Mouse (Mus musculus): Measurements from ENCODE around the gene Nav2. TPM values are rescaled to one million over a fixed set of nuclear protein-coding genes. Genes with fewer than 3 reads are reported as not detected.
A peak's percentile ranks its signal among the peaks of the same experiment; 100 is the strongest.

The Nav2 gene
- polyA plus RNA-seq, 1 experiment: 51.7 TPM

- Histone ChIP-seq H3K27me3 (ENCODE audit: control insufficient read depth, insufficient read depth, low read length, poor library complexity, severe bottlenecking) (no peaks in the 10 kb centered on the region), H3K4me3 (ENCODE audit: low read depth, low read length) (peak overlapping the region; percentile 49), H3K4me1 (ENCODE audit: control insufficient read depth, insufficient read depth, low read length) (peaks cover 4% of the 10 kb centered on the region), H3K9ac (ENCODE audit: low read depth, poor library complexity, severe bottlenecking) (0 out of 2 replicates have a peak overlapping the region, but pooled peaks have one; percentile 11), H3K9me3 (replicated peaks; ENCODE audit: control insufficient read depth, insufficient read depth, low read length, poor library complexity, severe bottlenecking) (no peaks in the 10 kb centered on the region), H3K36me3 (ENCODE audit: control insufficient read depth, insufficient read depth, low read length, poor library complexity, severe bottlenecking) (no peaks in the 10 kb centered on the region), H3K27ac (ENCODE audit: insufficient read depth, low read length) (peak overlapping the region; percentile 55)
- no peak for TF ChIP-seq POLR2A (IDR thresholded peaks at IDR 0.05; ENCODE audit: insufficient read depth, low read length)
- TF ChIP-seq EP300 (IDR thresholded peaks at IDR 0.05; ENCODE audit: insufficient read depth, low read depth, low read length): no peak
- no peak for TF ChIP-seq CTCF (IDR thresholded peaks at IDR 0.05; ENCODE audit: low read depth, low read length)
Measured at GRCm38 (mm10) chr7:49521976-49522375, 613.5 kb downstream of the Nav2 start.

- TF ChIP-seq CTCF (IDR thresholded peaks at IDR 0.05; ENCODE audit: low read depth, low read length): no peak
- peak; percentile 45; the same call in 1 of the 2 replicates for TF ChIP-seq EP300 (IDR thresholded peaks at IDR 0.05; ENCODE audit: insufficient read depth, low read depth, low read length)
- no peak for TF ChIP-seq POLR2A (IDR thresholded peaks at IDR 0.05; ENCODE audit: insufficient read depth, low read length)
- Histone ChIP-seq H3K36me3 (ENCODE audit: control insufficient read depth, insufficient read depth, low read length, poor library complexity, severe bottlenecking) (no peaks in the 10 kb centered on the region), H3K4me3 (ENCODE audit: low read depth, low read length) (peak overlapping the region; percentile 78), H3K9me3 (replicated peaks; ENCODE audit: control insufficient read depth, insufficient read depth, low read length, poor library complexity, severe bottlenecking) (no peaks in the 10 kb centered on the region), H3K4me1 (ENCODE audit: control insufficient read depth, insufficient read depth, low read length) (peaks cover 4% of the 10 kb centered on the region), H3K27me3 (ENCODE audit: control insufficient read depth, insufficient read depth, low read length, poor library complexity, severe bottlenecking) (no peaks in the 10 kb centered on the region), H3K9ac (ENCODE audit: low read depth, poor library complexity, severe bottlenecking) (0 out of 2 replicates have a peak overlapping the region, but pooled peaks have one; percentile 11), H3K27ac (ENCODE audit: insufficient read depth, low read length) (peak overlapping the region; percentile 55)
Measured at GRCm38 (mm10) chr7:49522411-49523114, 614.0 kb downstream of the Nav2 start.

GRCm38 (mm10) chr7:49523115-49523445 is 614.6 kb downstream of the Nav2 start:
- peak overlapping the region; percentile 78 for H3K4me3 ChIP-seq (ENCODE audit: low read depth, low read length)
- TF ChIP-seq CTCF (IDR thresholded peaks at IDR 0.05; ENCODE audit: low read depth, low read length) (no peak), POLR2A (IDR thresholded peaks at IDR 0.05; ENCODE audit: insufficient read depth, low read length) (no peak)
- H3K9me3 ChIP-seq (replicated peaks; ENCODE audit: control insufficient read depth, insufficient read depth, low read length, poor library complexity, severe bottlenecking): no peaks in the 10 kb centered on the region
- H3K4me1 ChIP-seq (ENCODE audit: control insufficient read depth, insufficient read depth, low read length): peaks cover 4% of the 10 kb centered on the region
- H3K27me3 ChIP-seq (ENCODE audit: control insufficient read depth, insufficient read depth, low read length, poor library complexity, severe bottlenecking): no peaks in the 10 kb centered on the region
- peak overlapping the region; percentile 11; the same call in 1 of the 2 replicates for H3K9ac ChIP-seq (ENCODE audit: low read depth, poor library complexity, severe bottlenecking)
- H3K36me3 ChIP-seq (ENCODE audit: control insufficient read depth, insufficient read depth, low read length, poor library complexity, severe bottlenecking): no peaks in the 10 kb centered on the region
- peak overlapping the region; percentile 55; the same call in 1 of the 2 replicates for H3K27ac ChIP-seq (ENCODE audit: insufficient read depth, low read length)

GRCm38 (mm10) chr7:49523729-49524128 is 615.2 kb downstream of the Nav2 start:
- Histone ChIP-seq H3K27me3 (ENCODE audit: control insufficient read depth, insufficient read depth, low read length, poor library complexity, severe bottlenecking) (no peaks in the 10 kb centered on the region), H3K4me1 (ENCODE audit: control insufficient read depth, insufficient read depth, low read length) (peaks cover 4% of the 10 kb centered on the region), H3K36me3 (ENCODE audit: control insufficient read depth, insufficient read depth, low read length, poor library complexity, severe bottlenecking) (no peaks in the 10 kb centered on the region), H3K9ac (ENCODE audit: low read depth, poor library complexity, severe bottlenecking) (no peak overlapping the region), H3K9me3 (replicated peaks; ENCODE audit: control insufficient read depth, insufficient read depth, low read length, poor library complexity, severe bottlenecking) (no peaks in the 10 kb centered on the region), H3K27ac (ENCODE audit: insufficient read depth, low read length) (0 out of 2 replicates have a peak overlapping the region, but pooled peaks have one; percentile 2), H3K4me3 (ENCODE audit: low read depth, low read length) (peak overlapping the region; percentile 2)
- TF ChIP-seq CTCF (IDR thresholded peaks at IDR 0.05; ENCODE audit: low read depth, low read length) (no peak), POLR2A (IDR thresholded peaks at IDR 0.05; ENCODE audit: insufficient read depth, low read length) (no peak), EP300 (IDR thresholded peaks at IDR 0.05; ENCODE audit: insufficient read depth, low read depth, low read length) (peak; percentile 80)

GRCm38 (mm10) chr7:49525348-49526100 is 617.0 kb downstream of the Nav2 start:
- Histone ChIP-seq H3K4me1 (ENCODE audit: control insufficient read depth, insufficient read depth, low read length) (peaks cover 4% of the 10 kb centered on the region), H3K27me3 (ENCODE audit: control insufficient read depth, insufficient read depth, low read length, poor library complexity, severe bottlenecking) (no peaks in the 10 kb centered on the region)

GRCm38 (mm10) chr7:49526101-49526499 is 617.6 kb downstream of the Nav2 start:
- no peaks in the 10 kb centered on the region for H3K36me3 ChIP-seq (ENCODE audit: control insufficient read depth, insufficient read depth, low read length, poor library complexity, severe bottlenecking)
- H3K4me3 ChIP-seq (ENCODE audit: low read depth, low read length): no peak overlapping the region
- no peaks in the 10 kb centered on the region for H3K9me3 ChIP-seq (replicated peaks; ENCODE audit: control insufficient read depth, insufficient read depth, low read length, poor library complexity, severe bottlenecking)
- H3K4me1 ChIP-seq (ENCODE audit: control insufficient read depth, insufficient read depth, low read length): peaks cover 4% of the 10 kb centered on the region
- TF ChIP-seq CTCF (IDR thresholded peaks at IDR 0.05; ENCODE audit: low read depth, low read length) (no peak), EP300 (IDR thresholded peaks at IDR 0.05; ENCODE audit: insufficient read depth, low read depth, low read length) (no peak), POLR2A (IDR thresholded peaks at IDR 0.05; ENCODE audit: insufficient read depth, low read length) (no peak)
- H3K27ac ChIP-seq (ENCODE audit: insufficient read depth, low read length): peak overlapping the region; percentile 55; the same call in 1 of the 2 replicates
- no peaks in the 10 kb centered on the region for H3K27me3 ChIP-seq (ENCODE audit: control insufficient read depth, insufficient read depth, low read length, poor library complexity, severe bottlenecking)
- H3K9ac ChIP-seq (ENCODE audit: low read depth, poor library complexity, severe bottlenecking): no peak overlapping the region

More at GRCm38 (mm10) chr7:49525348-49526100, 617.0 kb downstream of the Nav2 start:
- Histone ChIP-seq H3K36me3 (ENCODE audit: control insufficient read depth, insufficient read depth, low read length, poor library complexity, severe bottlenecking) (no peaks in the 10 kb centered on the region), H3K9ac (ENCODE audit: low read depth, poor library complexity, severe bottlenecking) (no peak overlapping the region), H3K27ac (ENCODE audit: insufficient read depth, low read length) (no peak overlapping the region), H3K9me3 (replicated peaks; ENCODE audit: control insufficient read depth, insufficient read depth, low read length, poor library complexity, severe bottlenecking) (no peaks in the 10 kb centered on the region), H3K4me3 (ENCODE audit: low read depth, low read length) (no peak overlapping the region)
- TF ChIP-seq EP300 (IDR thresholded peaks at IDR 0.05; ENCODE audit: insufficient read depth, low read depth, low read length): no peak
- TF ChIP-seq CTCF (IDR thresholded peaks at IDR 0.05; ENCODE audit: low read depth, low read length): no peak
- no peak for TF ChIP-seq POLR2A (IDR thresholded peaks at IDR 0.05; ENCODE audit: insufficient read depth, low read length)

All from ES-Bruce4 (cell line).